Mouse (Mus musculus): Measurements from ENCODE around the gene Rap2a.

Gene Rap2a

GRCm38 (mm10) chr14:120477982-120478568 lies at the start of gene Rap2a:
Rap2a (plus strand) TSS chr14:120478444.
- DNase-seq (ENCODE audit: low spot score in 2 of 2): peak; percentile 89 to 95

GRCm38 (mm10) chr14:120428497-120428896 lies 49.7 kb upstream of the Rap2a start:
- no peak for DNase-seq (ENCODE audit: low spot score in 2 of 2)

- no peak for DNase-seq (ENCODE audit: low spot score in 2 of 2)
Measured at GRCm38 (mm10) chr14:120432773-120433172, 45.5 kb upstream of the Rap2a start.

GRCm38 (mm10) chr14:120433931-120434398 lies 44.3 kb upstream of the Rap2a start:
- no peak for DNase-seq (ENCODE audit: low spot score in 2 of 2)

GRCm38 (mm10) chr14:120434831-120435230 lies 43.4 kb upstream of the Rap2a start:
- no peak for DNase-seq (ENCODE audit: low spot score in 2 of 2)

GRCm38 (mm10) chr14:120440716-120441115 lies 37.5 kb upstream of the Rap2a start:
- DNase-seq (ENCODE audit: low spot score in 2 of 2): no peak

- DNase-seq (ENCODE audit: low spot score in 2 of 2): no peak
Measured at GRCm38 (mm10) chr14:120441256-120441655, 37.0 kb upstream of the Rap2a start.

GRCm38 (mm10) chr14:120441836-120442235 lies 36.4 kb upstream of the Rap2a start:
- peak in 1 of 2 experiments; percentile 5 for DNase-seq (ENCODE audit: low spot score in 2 of 2)

GRCm38 (mm10) chr14:120454221-120454620 lies 24.0 kb upstream of the Rap2a start:
- no peak for DNase-seq (ENCODE audit: low spot score in 2 of 2)

GRCm38 (mm10) chr14:120463938-120464727 lies 14.1 kb upstream of the Rap2a start:
- DNase-seq (ENCODE audit: low spot score in 2 of 2): no peak

GRCm38 (mm10) chr14:120466816-120467215 lies 11.4 kb upstream of the Rap2a start:
- DNase-seq (ENCODE audit: low spot score in 2 of 2): no peak

- DNase-seq (ENCODE audit: low spot score in 2 of 2): no peak
Measured at GRCm38 (mm10) chr14:120469126-120469790, 9.0 kb upstream of the Rap2a start.

GRCm38 (mm10) chr14:120476186-120476697 lies 2.0 kb upstream of the Rap2a start:
- DNase-seq (ENCODE audit: low spot score in 2 of 2): no peak

GRCm38 (mm10) chr14:120477288-120477981 lies 809 bp upstream of the Rap2a start:
- peak; percentile 96 to 97 for DNase-seq (ENCODE audit: low spot score in 2 of 2)

- DNase-seq (ENCODE audit: low spot score in 2 of 2): peak; percentile 30 to 34
Measured at GRCm38 (mm10) chr14:120478641-120479341, 547 bp downstream of the Rap2a start.

GRCm38 (mm10) chr14:120480341-120480900 lies 2.2 kb downstream of the Rap2a start:
- DNase-seq (ENCODE audit: low spot score in 2 of 2): no peak

GRCm38 (mm10) chr14:120480927-120481326 lies 2.7 kb downstream of the Rap2a start:
- DNase-seq (ENCODE audit: low spot score in 2 of 2): no peak

GRCm38 (mm10) chr14:120484561-120484960 lies 6.3 kb downstream of the Rap2a start:
- no peak for DNase-seq (ENCODE audit: low spot score in 2 of 2)

- DNase-seq (ENCODE audit: low spot score in 2 of 2): no peak
Measured at GRCm38 (mm10) chr14:120496284-120496683, 18.0 kb downstream of the Rap2a start.

- no peak for DNase-seq (ENCODE audit: low spot score in 2 of 2)
Measured at GRCm38 (mm10) chr14:120496827-120497226, 18.6 kb downstream of the Rap2a start.

- no peak for DNase-seq (ENCODE audit: low spot score in 2 of 2)
Measured at GRCm38 (mm10) chr14:120499096-120499495, 20.9 kb downstream of the Rap2a start.
